Mouse (Mus musculus) ES-Bruce4 (cell line): ENCODE measurements around the gene Asb10.

Experiments
- CTCF ChIP-seq: IDR thresholded peaks from one replicate; pipeline ENCODE4 v1.8.1; 2011; ENCODE audit warnings: low read depth, low read length
- EP300 ChIP-seq: IDR thresholded peaks from 2 replicates; pipeline ENCODE4 v1.6.1; 2011; ENCODE audit warnings: low read depth, low read length; ENCODE audit not compliant: insufficient read depth
- POLR2A ChIP-seq: IDR thresholded peaks from one replicate; pipeline ENCODE4 v1.8.1; 2011; ENCODE audit warnings: low read length; ENCODE audit not compliant: insufficient read depth

GRCm38 (mm10) chr5:24539571-24540296 is 1.0 kb downstream of the Asb10 start:
- TF ChIP-seq POLR2A = no peak
- TF ChIP-seq CTCF = no peak
- TF ChIP-seq EP300 = no peak
